In genomic region chr5:113966452-113967150, GRCm38 (mm10) we compare ENCODE assay signal across 28 mouse cellular contexts. TPM values are rescaled to one million over a fixed set of nuclear protein-coding genes. Genes with fewer than 3 reads are reported as not detected.
DNase-seq lines count a peak whose midpoint lies in the region; ATAC-seq and TF ChIP-seq lines count a peak whose summit lies in the region.
"Had no signal": no experiment of that assay in that cellular context is flagged by ENCODE, and none has a peak within 500 bp of the region (broad histone marks: within the 10 kb centered on the region; RNA-seq: fewer than 3 reads in every experiment).

No protein-coding gene starts in this region.

- no peak overlapping the region for H3K4me2 ChIP-seq in heart, embryonic 16.5 days (ENCODE audit: low read depth, low read length)
- H3K4me2 ChIP-seq in intestine, embryonic 16.5 days (ENCODE audit: low read depth, low read length), result no peak overlapping the region
- no peak overlapping the region for H3K4me2 ChIP-seq in stomach, embryonic 15.5 days
- H3K4me2 ChIP-seq: embryonic facial prominence, embryonic 12.5 days; forebrain, embryonic 15.5 days had no signal

- no peak overlapping the region for H3K9ac ChIP-seq in heart, embryonic 16.5 days (ENCODE audit: low read length)
- peak overlapping the region; percentile 16; the same call in 1 of the 2 replicates for H3K9ac ChIP-seq in ES-E14 (ENCODE audit: insufficient read depth, low read depth, low read length, poor library complexity, severe bottlenecking)
- H3K9ac ChIP-seq in intestine, embryonic 16.5 days (ENCODE audit: low read depth, low read length), result no peak overlapping the region
- H3K9ac ChIP-seq in stomach, embryonic 15.5 days, result no peak overlapping the region
- H3K9ac ChIP-seq: embryonic facial prominence, embryonic 12.5 days; forebrain, embryonic 15.5 days had no signal

- H3K4me3 ChIP-seq in heart, embryonic 16.5 days (ENCODE audit: low read length), result no peak overlapping the region
- H3K4me3 ChIP-seq in ES-E14 (ENCODE audit: insufficient read depth in 1 of 2, low read depth in 1 of 2, low read length in 2 of 2, poor library complexity in 1 of 2, severe bottlenecking in 1 of 2), result no peak overlapping the region
- no peak overlapping the region for H3K4me3 ChIP-seq in intestine, embryonic 16.5 days (ENCODE audit: low read length)
- no peak overlapping the region for H3K4me3 ChIP-seq in stomach, embryonic 15.5 days (replicated peaks)
- H3K4me3 ChIP-seq: embryonic facial prominence, embryonic 12.5 days; forebrain, embryonic 15.5 days; heart, adult 2 months had no signal

- ATAC-seq in heart, embryonic 16.5 days (replicated peaks; ENCODE audit: extremely low read depth, insufficient read depth, low FRiP score), result no peak
- peak; percentile 54 for ATAC-seq in intestine, embryonic 16.5 days
- peak; percentile 52; the same call in 1 of the 2 replicates for ATAC-seq in stomach, embryonic 15.5 days (ENCODE audit: insufficient read depth, low FRiP score, low read depth)
- ATAC-seq: forebrain, embryonic 15.5 days; hindbrain, postnatal 0 days; midbrain, embryonic 16.5 days had no signal

- no peak for DNase-seq in heart, adult 9 months (ENCODE audit: low spot score in 2 of 2)
- no peak for DNase-seq in ES-E14 (ENCODE audit: low read depth, low spot score)
- no peak for DNase-seq in thymus, postnatal 14 days
- DNase-seq in embryo, embryonic 11 days, result no peak
- DNase-seq: adrenal gland, postnatal 10 days; cerebellum, adult 9-11 months; gastrocnemius, postnatal 14 days; heart, adult 2 months; kidney, adult 2 months; kidney, postnatal 10 days; layer of hippocampus, postnatal 36 days; lung, postnatal 10 days; right cerebral cortex, postnatal 25 days; thymus, postnatal 36 days had no signal

- H3K4me1 ChIP-seq in heart, embryonic 16.5 days (ENCODE audit: control insufficient read depth, insufficient read depth, low read length), result peaks cover 15% of the 10 kb centered on the region
- H3K4me1 ChIP-seq in ES-E14 (ENCODE audit: control insufficient read depth in 2 of 2, insufficient read depth in 2 of 2, low read length in 2 of 2, poor library complexity in 1 of 2), result peaks cover 12 to 41% of the 10 kb centered on the region in 2 experiments
- H3K4me1 ChIP-seq in intestine, embryonic 16.5 days (ENCODE audit: control insufficient read depth, insufficient read depth, low read length), result no peaks in the 10 kb centered on the region
- H3K4me1 ChIP-seq in stomach, embryonic 15.5 days, result 0 out of 2 replicates have a peak, but pooled peaks cover 4% of the 10 kb centered on the region
- H3K4me1 ChIP-seq: embryonic facial prominence, embryonic 12.5 days; forebrain, embryonic 15.5 days had no signal

- no peaks in the 10 kb centered on the region for H3K9me3 ChIP-seq in heart, embryonic 16.5 days (replicated peaks; ENCODE audit: control insufficient read depth, low read length)
- H3K9me3 ChIP-seq in ES-E14 (ENCODE audit: control insufficient read depth, insufficient read depth, low read depth, low read length), result no peaks in the 10 kb centered on the region
- no peaks in the 10 kb centered on the region for H3K9me3 ChIP-seq in intestine, embryonic 16.5 days (ENCODE audit: control insufficient read depth, low read length)
- H3K9me3 ChIP-seq in stomach, embryonic 15.5 days, result no peaks in the 10 kb centered on the region
- H3K9me3 ChIP-seq: embryonic facial prominence, embryonic 12.5 days; forebrain, embryonic 15.5 days had no signal

- 59% methylated on average over 13 of the region's 13 CpGs for WGBS in heart, embryonic 16.5 days
- 68% methylated on average over 13 of the region's 13 CpGs for WGBS in intestine, embryonic 16.5 days
- WGBS in stomach, embryonic 15.5 days, result 67% methylated on average over 13 of the region's 13 CpGs

- H3K27ac ChIP-seq in heart, embryonic 16.5 days (ENCODE audit: low read length), result peak overlapping the region; percentile 19; the same call in 1 of the 2 replicates
- H3K27ac ChIP-seq in ES-E14 (ENCODE audit: insufficient read depth, low read depth, low read length, poor library complexity, severe bottlenecking), result no peak overlapping the region; the same call in 1 of the 2 replicates
- H3K27ac ChIP-seq in intestine, embryonic 16.5 days (ENCODE audit: low read length), result peak overlapping the region; percentile 55
- H3K27ac ChIP-seq in stomach, embryonic 15.5 days, result peak overlapping the region; percentile 61
- H3K27ac ChIP-seq: embryonic facial prominence, embryonic 12.5 days; forebrain, embryonic 15.5 days; heart, adult 2 months; hindbrain, postnatal 0 days had no signal

- H3K36me3 ChIP-seq in heart, embryonic 16.5 days (ENCODE audit: control insufficient read depth, insufficient read depth), result peaks cover 19% of the 10 kb centered on the region
- peaks cover 4% of the 10 kb centered on the region; the same call in 1 of the 2 replicates for H3K36me3 ChIP-seq in ES-E14 (ENCODE audit: control insufficient read depth, insufficient read depth, low read length, poor library complexity, severe bottlenecking)
- H3K36me3 ChIP-seq in intestine, embryonic 16.5 days (ENCODE audit: control insufficient read depth, insufficient read depth, low read length), result peaks cover 8% of the 10 kb centered on the region
- H3K36me3 ChIP-seq in stomach, embryonic 15.5 days, result peaks cover 19% of the 10 kb centered on the region; the same call in 1 of the 2 replicates

- in situ Hi-C loops in ES-E14 (cut with MboI; ENCODE audit: low sequenced_read_pairs in 2 of 2, unreplicated experiment in 2 of 2), result no loop called here

- H3K27me3 ChIP-seq in heart, embryonic 16.5 days (ENCODE audit: control insufficient read depth, insufficient read depth, low read length), result no peaks in the 10 kb centered on the region
- H3K27me3 ChIP-seq in intestine, embryonic 16.5 days (replicated peaks; ENCODE audit: control insufficient read depth, insufficient read depth, low read length), result no peaks in the 10 kb centered on the region
- no peaks in the 10 kb centered on the region for H3K27me3 ChIP-seq in stomach, embryonic 15.5 days (replicated peaks)
- H3K27me3 ChIP-seq: CH12.LX; embryonic facial prominence, embryonic 12.5 days; forebrain, embryonic 15.5 days had no signal

TF ChIP-seq in ES-E14, 5 proteins besides CTCF, POLR2A, EP300 and RAD21:
- TF ChIP-seq HCFC1 (IDR thresholded peaks at IDR 0.05; ENCODE audit: borderline replicate concordance, insufficient read depth, low read length) (no peak), MAFK (IDR thresholded peaks at IDR 0.05; ENCODE audit: insufficient read depth, low read depth, low read length) (no peak), CHD2 (IDR thresholded peaks at IDR 0.05; ENCODE audit: low read depth, low read length) (no peak), ZC3H11A (IDR thresholded peaks at IDR 0.05; ENCODE audit: borderline replicate concordance, low read depth, low read length) (no peak), ZNF384 (IDR thresholded peaks at IDR 0.05; ENCODE audit: low read depth, low read length) (no peak)

RNA-seq across cellular contexts. Expression of gene Ssh1, which starts 27.1 kb away (rescaled TPM):
- polyA plus RNA-seq in heart, embryonic 16.5 days (2015; fragmentation: Nextera tagmentation; extraction: Ambion mirVana), result 8.6 and 9.1 TPM in 2 replicates
- 11.8 and 13.4 TPM in 2 replicates for total RNA-seq in ES-E14 (2012; rRNA removed)
- 7.1 and 7.8 TPM in 2 replicates for polyA plus RNA-seq in intestine, embryonic 16.5 days (2015; fragmentation: Nextera tagmentation; extraction: Ambion mirVana)
- 13.3 and 13.7 TPM in 2 replicates for polyA plus RNA-seq in stomach, embryonic 15.5 days (2015; fragmentation: Nextera tagmentation; extraction: Ambion mirVana)

RNA-seq across cellular contexts. Expression of gene Dao, which starts 36.9 kb away (rescaled TPM):
- polyA plus RNA-seq in heart, embryonic 16.5 days (2015; fragmentation: Nextera tagmentation; extraction: Ambion mirVana), result not detected in 2 replicates
- 0.16 and 0.18 TPM in 2 replicates for total RNA-seq in ES-E14 (2012; rRNA removed)
- polyA plus RNA-seq in intestine, embryonic 16.5 days (2015; fragmentation: Nextera tagmentation; extraction: Ambion mirVana), result 31.0 and 32.5 TPM in 2 replicates
- polyA plus RNA-seq in stomach, embryonic 15.5 days (2015; fragmentation: Nextera tagmentation; extraction: Ambion mirVana), result 3.4 and 5.0 TPM in 2 replicates
- total RNA-seq: adrenal gland, postnatal 10 days; gastrocnemius, postnatal 14 days; heart, adult 2 months; hematopoietic stem cell, adult 5-6 weeks; layer of hippocampus, adult 18-20 months; left cerebral cortex, postnatal 14 days; megakaryocyte-erythroid progenitor cell, adult 5-6 weeks; neutrophil, adult 5-6 weeks had no signal
- polyA plus RNA-seq: cortical plate, adult 2 months; embryonic facial prominence, embryonic 12.5 days; forebrain, embryonic 15.5 days; heart, adult 2 months; midbrain, embryonic 16.5 days had no signal

RNA-seq across cellular contexts. Expression of gene Coro1c, which starts 58.0 kb away (rescaled TPM):
- 85.9 and 89.0 TPM in 2 replicates for polyA plus RNA-seq in heart, embryonic 16.5 days (2015; fragmentation: Nextera tagmentation; extraction: Ambion mirVana)
- 150 TPM in 2 replicates for total RNA-seq in ES-E14 (2012; rRNA removed)
- 175 and 183 TPM in 2 replicates for polyA plus RNA-seq in intestine, embryonic 16.5 days (2015; fragmentation: Nextera tagmentation; extraction: Ambion mirVana)
- 129 and 144 TPM in 2 replicates for polyA plus RNA-seq in stomach, embryonic 15.5 days (2015; fragmentation: Nextera tagmentation; extraction: Ambion mirVana)
